Mouse (Mus musculus) activated CD4-positive, CD25-positive, alpha-beta regulatory T cell, adult 4 months (primary cell): Measurements from ENCODE around the gene Cdh15. TPM values are rescaled to one million over a fixed set of nuclear protein-coding genes. Genes with fewer than 3 reads are reported as not detected.

ENCODE experiments used
- ATAC-seq: one replicate; pipeline ENCODE4 v1.8.0; 2017
- polyA plus RNA-seq, 2 experiments: library from polyadenylated mRNA; unstranded; fragments of 100-300 nt; shearing (Covaris generic); gene quantifications; one replicate each; pipeline ENCODE4 v1.2.1; 2017

The Cdh15 gene
- polyA plus RNA-seq, 2 experiments from 2014 or later, result 0.14 to 0.26 TPM

DNA sequence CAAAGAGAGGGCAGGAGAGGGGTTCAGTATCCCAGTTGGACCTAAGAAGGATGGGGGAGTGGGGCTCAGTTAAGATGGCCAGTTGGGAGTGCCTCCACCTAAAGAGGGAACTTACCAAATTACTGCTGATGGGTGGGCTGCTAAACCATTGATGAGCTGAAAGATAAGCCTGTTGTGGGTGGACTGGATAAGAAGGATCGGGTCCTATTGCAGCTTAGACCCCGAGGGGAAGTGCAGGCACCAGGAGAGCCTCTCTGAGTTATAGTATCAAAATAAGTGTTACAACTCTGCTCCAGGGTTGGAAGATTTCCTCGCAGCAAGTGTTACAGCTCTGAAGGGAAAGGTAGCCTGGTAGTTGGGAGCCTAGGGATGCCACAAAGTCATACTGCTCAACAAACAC, 3.6 kb upstream of the Cdh15 start:
- ATAC-seq, result no peak

DNA sequence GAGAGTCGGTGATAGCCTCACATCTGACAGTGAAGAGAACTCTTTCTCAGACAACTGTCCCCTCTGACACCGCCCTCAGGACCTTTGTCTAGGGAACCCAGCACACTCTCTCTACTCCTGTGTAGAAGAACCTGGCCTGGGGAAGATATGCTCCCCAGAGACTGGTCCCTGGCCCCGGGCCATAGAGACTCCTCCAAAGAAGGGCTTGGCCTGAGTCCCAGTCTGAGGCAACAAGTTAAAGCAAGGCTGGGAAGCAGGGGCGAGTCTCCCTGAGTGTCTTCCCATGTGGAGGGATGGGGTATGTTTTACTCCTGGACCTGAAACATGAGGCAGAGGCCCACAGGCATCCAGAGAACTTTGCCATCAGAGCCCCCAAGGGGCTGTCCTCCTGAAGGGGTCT, 2.1 kb upstream of the Cdh15 start:
- no peak for ATAC-seq

DNA sequence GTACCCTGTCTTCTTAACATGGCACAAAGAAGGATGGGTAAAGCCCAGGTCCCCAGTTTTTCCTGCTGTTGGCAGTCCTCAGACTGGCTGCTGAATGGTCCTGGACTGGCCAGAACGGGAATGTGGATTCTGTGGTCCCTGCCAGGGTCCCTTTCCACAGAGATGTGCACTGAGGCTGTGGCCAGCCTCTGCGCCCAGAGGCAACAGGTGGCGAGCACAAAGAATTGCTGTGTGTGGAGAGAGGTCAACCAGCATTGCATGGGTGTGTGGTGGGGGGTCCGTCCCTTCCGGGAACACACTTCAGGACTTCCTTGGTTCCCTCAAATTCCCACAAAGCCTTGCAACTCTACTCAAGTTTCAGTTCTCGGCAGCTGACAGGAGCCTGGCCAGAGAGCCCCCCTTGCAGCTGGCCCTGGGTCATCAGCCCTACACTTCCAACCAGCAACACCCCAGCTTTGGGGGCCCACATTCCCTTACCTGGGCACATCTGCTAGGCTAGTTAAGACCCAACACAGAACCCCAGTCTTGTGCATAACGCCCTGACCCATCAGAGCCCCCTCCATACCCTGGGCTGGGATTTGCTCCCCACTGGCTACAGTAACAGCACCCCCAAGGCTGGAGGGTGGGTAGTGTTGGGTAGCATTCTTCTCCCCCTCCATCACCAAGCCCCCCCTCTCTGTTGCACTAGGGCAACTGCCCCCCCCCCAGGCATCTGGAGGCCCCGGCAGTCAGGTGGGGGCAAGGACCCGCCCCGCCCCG, 1.6 kb downstream of the Cdh15 start:
- ATAC-seq, result no peak

DNA sequence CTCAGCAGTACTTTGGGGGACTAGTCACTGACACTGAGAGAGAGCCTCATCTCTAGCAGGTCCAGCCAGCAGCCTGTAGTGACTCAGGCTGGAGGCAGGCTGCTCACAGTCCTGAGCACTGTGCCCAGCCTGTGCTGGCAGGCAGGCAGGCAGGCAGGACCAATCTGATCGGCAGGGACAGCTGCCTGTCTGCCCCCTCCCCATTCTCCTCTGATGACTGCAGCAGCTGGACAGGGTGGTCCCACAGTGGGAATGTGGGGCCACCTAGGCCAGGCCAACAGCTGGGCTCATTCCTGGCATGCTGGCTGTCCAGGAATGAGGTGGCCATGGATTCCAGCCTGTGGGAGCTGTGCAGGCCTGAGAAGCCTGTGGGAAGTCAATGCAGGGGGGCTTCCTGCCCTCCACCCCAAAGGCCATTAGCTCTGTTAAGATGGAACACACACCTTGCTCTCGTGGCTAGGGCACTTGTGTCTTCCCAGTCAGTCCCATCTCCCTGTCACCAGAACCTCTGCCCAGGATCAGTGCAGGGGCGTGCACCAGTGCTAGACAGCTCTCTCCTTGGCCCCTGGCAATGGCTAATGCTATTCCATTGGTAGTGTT, 3.0 kb downstream of the Cdh15 start:
- ATAC-seq, result no peak

DNA sequence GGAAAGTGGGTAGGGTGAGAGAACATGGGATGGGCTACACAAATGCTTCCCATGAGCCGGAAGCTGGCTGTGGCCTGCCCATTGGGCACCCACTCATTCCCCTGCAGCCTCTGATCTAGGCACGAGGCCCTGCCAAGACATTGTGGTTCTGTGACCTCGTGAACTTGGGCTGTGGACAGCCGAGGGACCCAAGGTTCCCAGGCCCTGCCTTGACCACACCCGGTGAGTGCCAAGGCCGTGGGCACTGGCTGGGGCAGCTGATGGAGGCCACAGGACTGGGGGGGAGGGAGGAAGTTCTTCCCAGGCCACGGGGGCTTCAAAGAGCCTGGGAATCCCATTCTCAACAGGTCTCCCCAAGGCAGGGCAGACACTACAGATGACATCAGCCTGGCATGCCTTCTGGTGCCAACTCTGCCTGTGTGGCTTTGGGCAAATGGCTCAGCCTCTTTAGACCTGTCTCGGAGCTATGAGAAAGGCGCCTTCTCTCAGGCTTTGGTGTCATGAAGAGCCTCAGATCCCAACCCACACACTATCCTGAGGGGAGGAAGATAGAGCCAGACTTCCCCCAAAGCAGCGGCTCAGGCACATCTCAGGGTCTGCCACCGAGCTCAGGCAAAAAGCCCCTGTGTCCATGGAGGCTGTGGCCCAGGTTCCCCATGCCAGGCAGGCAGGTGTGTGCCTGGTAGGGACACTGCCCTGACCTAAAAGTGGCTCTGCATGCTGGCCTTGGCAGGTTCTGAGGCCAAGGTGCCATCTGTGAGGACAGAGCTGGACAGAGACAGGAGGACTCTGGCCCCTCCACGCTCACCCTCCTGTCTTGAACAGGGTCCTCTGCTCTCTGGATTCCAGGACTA, 4.2 kb downstream of the Cdh15 start:
- ATAC-seq, result no peak

DNA sequence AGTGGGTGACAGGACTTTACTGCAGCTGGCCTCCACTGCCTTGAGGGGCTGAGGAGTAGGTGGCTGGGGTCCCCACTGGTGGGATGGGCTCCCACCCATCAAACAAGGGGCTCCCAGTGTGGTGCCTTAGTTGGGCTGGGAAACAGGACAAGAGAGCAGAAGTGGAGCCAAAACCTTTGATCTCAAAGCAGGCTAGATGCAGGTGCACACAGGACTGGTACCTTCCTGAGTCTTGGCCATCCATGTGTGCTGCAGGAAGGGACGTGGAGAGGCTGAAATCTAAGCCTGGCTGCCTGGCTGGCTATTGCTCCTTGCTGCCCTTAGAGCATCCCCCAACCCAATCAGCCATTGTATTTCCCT, 4.8 kb downstream of the Cdh15 start:
- no peak for ATAC-seq

DNA sequence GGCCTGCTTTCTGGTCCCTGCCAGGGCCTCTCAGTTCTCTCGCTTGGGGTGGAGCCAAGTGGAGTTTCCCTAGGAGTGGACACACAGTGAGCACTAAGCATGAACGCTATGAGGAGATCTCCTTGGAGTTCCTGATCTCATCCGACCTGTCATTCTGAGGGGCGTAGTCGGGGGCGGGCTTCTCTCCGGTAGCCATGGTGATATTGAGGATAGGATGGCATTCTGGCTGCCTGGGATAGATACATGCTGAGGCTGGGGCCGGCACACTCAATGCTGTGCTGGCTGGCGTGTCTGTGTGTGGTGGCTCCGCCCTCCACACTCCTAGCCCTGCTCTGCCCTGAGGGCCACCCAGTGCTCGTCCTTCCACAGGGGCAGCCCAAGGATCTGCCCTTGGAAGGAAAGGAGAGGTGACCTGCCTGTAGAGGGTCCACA, 5.6 kb downstream of the Cdh15 start:
- ATAC-seq, result no peak

DNA sequence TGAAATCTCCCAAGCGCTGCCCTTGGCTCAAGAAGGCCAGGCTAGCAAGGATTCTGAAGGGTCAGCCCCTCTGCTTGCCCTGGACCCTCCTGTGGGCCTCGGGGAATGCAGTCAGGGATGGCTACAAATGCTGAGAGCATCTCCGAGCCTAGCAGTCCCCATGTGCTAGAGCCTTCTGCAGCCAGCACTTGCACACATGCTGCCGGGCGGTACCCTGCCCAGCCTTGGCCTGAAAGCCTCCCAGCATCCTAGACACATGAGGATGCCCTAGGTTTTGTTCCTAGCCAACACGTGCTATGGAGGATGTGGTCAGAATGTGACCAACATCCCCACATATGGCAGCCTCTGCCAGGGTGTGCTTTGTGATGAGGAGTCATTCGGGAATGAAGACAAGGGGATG, 6.6 kb downstream of the Cdh15 start:
- ATAC-seq, result no peak

DNA sequence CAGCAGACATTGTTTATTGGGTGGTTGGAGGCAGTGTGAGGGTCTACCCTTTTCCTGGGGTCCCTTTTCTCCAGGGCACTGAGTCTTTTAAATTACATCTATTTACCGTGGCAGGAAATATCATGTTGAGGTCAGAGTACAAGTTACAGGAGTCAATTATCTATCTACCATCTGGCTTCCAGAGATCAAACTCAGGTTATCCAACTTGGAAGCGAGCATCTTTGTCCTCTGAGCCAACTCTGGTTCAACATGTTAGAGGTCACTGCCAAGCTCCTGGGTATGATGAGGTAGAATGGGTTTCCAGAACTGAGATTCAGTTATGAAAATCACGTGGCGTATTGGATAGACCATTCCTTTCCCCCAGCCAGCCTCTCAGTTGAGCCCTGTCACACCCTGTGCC, 7.4 kb downstream of the Cdh15 start:
- no peak for ATAC-seq

DNA sequence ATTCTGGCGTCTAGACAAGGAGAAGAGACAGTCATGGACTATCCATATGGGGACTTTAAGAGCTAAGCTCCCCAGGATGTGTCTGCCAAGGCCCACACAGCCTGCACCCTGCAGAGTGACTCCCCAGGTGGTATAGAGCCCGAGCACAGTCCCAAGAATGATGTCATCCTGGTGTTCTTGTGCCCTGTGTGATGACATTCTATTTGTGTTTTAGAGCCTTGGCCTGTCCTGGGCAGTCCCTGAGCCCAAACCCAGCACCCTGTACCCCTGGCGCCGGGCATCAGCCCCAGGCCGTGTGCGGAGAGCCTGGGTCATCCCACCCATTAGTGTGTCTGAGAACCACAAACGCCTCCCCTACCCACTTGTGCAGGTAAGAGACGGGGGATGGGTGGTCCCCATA, 8.5 kb downstream of the Cdh15 start:
- no peak for ATAC-seq

DNA sequence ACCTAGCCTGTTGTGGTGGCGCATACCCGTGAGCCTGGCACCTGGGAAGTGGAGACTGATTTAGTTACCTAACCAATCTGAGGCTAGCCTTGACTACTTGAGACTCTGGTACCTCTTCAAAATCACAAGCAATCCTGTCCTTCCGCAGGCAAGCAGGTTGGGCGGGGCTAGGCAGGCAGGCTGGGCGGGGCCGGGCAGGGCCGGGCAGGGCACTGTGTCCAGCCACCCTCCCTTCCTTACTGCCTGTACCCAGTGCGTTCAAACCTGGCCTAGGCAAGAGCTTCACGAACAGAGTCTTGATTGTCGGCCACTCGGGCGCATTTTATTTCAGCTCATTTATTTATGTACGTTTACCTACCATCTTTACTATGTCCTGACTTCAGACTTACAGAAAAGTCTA, 12.1 kb downstream of the Cdh15 start:
- ATAC-seq, result no peak

DNA sequence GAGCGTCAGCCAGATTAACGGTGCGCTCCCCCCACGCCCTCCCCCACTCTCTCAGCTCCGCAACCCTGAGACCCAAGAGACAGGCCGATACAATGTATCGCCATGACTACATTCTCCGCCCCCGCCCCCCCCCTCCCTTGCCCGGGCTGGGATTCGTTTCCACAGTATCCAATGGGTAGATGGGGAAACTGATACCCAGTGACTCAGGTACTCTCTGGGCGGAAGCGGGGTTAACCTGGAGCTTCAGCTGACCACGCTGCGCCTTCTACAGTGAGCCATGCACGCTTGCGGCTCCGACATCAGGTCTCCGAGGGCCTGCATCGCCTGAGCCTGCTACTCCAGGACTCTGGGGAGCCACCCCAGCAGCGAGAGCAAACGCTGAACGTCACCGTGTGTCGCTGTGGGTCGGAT, 17.0 kb downstream of the Cdh15 start:
- peak; percentile 38 for ATAC-seq

DNA sequence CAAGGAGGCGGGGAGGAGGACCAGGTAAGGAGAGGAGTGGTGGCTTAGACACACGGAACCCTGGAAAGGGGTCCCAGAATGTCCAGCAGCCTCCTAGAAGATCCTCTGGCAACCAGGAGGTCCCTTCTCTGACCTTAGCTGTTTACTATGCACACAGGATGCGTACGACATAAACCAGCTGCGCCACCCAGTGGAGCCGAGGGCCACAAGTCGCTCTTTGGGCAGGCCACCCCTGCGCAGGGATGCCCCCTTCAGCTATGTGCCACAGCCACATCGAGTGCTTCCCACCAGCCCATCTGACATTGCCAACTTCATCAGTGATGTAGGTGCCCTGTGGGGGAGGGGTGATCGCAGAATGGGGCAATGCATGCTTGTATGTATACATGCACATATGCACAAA, 17.7 kb downstream of the Cdh15 start:
- peak; percentile 58 for ATAC-seq

DNA sequence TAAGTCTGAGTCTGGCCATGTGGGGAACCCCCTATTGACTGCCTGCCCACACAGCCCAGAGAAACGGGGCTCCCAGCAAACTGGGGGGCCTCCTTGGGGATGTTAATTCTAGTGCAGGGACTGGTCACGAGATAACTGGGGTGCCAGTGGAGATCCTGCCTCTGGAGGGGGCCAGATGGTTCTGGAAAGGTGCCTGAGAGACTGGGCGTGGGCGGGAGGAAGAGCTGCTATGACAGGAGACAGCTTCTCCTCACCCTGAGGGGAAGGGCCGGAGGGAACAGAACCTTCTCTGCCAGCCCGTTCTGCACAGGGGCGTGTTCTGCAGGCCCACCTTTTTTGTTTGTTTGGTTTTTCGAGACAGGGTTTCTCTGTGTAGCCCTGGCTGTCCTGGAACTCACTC, 18.5 kb downstream of the Cdh15 start:
- ATAC-seq, result no peak

DNA sequence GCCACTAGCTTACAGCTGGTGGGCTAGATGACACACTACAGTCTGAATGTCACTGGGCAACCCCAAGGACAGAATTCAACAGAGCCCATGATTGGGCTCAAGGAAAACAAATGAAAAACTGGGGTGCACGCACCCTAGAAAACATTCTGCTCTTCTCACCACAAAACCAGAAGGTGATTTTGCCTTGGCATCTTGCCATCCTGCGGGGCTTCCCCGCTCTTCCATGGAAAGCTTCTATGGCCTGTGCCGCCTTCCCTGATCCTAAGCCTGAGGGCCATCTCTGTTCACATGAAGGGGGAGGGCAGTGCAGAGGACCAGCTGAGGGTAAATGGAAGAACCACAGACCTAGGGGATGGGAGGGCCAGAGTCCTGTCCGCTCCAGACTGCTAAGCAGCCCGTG, 20.2 kb downstream of the Cdh15 start:
- no peak for ATAC-seq

DNA sequence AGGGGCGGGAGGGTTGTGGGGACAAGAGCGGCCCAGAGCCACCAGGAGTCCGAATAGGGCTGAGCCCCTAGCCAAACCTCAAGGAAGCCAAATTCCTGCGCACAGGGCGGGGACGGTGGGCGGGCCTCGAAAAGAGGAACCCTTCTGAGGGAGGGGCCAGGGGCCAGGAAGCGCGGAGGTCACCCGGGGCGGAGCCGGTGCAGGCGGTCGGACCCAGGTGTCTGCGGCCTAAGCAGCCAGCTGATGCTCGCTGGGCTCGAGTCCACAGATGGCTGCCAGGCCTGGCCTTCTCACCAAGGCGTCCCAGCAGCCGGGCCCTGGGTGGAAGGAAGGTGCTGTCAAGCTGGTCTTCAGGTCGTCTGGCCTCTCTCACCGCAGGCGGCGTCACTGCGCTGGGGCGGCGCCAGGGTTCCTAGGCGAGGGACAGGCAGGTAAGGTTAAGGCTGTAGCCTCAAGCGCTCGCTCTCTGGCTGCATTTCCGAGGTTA, 22.7 kb downstream of the Cdh15 start:
- peak; percentile 74 for ATAC-seq

DNA sequence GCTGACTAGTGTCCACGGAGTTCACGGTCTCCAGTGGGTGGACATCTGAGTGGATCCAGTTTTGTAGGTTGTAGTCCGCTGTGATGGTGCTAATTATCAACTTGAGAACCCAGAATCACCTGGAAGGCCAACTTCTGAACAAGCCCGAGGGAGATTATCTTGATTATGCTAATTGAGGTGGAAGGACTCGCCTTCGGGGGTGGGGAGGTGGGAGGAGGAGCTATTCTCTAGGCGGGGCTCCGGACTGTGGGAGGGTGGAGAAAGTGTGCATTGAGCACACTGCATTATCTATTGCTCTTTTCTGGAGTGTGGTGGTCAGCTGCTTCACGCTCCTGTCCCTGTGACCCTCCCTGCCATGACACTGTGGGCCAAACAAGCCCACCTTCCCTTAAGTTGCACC, 23.9 kb downstream of the Cdh15 start:
- ATAC-seq, result no peak

DNA sequence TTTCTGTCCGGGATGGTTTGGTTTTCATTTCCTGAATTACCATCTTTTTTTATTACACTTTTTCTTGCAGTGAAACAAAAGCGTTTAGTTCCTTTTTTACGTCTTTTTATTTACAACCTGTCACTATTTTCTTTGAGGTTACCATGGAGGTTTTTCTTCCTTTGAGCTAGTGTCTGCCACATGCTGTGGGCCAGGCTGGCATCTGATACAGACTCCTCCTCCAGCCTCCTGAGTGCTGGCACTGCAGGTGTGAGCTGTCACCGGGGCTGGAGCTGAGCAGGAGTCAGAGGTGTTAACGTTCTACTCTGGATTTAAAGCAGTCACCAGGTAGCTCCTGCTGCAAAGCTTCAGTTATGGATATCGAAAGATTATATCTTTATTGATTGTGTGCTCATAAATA, 25.4 kb downstream of the Cdh15 start:
- no peak for ATAC-seq

DNA sequence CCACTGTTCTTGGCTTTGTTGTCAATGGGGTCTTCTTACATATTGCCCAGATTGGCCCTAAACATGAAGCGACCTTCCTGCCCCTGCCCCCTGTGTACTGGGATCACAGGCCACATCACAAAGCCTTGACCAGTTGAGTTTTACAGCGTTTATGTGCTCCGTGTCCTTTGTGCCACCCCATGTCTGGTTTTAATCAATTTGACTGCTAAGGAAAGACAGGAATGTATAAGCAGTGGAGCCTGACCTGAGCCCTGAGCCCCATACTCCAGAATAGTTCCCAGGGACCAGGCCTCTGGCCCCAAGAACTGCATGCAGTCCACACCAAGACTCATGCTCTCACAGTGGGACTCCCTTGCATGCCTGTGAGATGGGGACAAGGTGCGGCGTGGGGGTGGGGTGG, 27.4 kb downstream of the Cdh15 start:
- ATAC-seq, result no peak

DNA sequence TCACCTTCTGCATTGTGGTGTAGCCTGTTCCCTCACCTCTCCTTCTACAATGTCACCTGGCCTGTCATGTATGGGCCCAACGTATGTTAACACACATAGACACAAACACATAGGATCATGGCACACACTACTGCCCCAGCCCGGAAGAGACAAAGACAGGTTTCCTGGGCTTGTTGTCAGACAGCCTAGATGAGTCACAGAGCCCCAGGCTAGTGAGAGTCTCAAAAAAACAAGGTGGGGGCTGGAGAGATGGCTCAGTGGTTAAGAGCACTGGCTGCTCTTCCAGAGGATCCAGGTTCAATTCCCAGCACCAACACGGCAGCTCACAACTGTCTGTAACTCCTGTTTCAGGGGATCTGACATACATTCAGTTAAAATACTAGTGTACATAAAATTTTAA, 30.5 kb downstream of the Cdh15 start:
- ATAC-seq, result no peak

DNA sequence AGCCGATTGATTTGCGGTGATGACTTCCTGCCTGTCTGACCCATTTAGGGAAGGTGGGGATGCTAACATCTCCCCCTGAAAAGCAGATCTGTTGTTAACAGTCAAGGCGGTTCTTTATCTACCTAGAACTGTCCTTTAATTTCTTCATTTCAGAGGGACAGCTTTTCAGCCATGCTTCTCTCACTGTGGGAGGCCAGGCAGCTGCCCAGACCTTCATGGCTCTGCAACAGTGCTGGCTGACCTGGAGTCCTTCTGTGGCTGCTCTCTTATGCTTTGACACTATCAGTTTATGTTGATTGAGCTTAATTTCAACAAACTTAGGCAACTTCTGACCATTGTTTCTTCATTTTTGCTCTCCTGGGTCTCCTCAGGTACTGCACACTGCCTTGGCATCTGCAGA, 32.5 kb downstream of the Cdh15 start:
- ATAC-seq, result no peak

DNA sequence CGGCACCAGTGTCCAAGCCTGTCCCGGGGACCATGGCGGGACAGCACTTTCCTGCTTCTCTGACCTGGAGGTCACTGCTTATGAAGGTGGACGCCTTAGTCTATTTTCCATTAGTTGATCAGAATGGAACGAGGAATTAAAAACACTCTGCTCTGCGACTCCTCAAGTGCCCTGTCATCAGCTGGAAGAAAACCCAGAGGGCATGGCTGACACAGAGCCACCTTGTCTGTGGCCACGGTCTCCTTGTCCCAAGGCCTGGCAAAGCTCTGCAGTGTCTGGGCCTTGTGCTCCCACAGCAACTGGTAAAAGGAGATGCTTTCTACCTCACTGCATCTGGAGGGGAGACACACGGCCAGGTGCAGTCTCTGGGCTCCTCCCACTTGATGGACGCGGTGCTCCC, 35.9 kb downstream of the Cdh15 start:
- ATAC-seq, result no peak

DNA sequence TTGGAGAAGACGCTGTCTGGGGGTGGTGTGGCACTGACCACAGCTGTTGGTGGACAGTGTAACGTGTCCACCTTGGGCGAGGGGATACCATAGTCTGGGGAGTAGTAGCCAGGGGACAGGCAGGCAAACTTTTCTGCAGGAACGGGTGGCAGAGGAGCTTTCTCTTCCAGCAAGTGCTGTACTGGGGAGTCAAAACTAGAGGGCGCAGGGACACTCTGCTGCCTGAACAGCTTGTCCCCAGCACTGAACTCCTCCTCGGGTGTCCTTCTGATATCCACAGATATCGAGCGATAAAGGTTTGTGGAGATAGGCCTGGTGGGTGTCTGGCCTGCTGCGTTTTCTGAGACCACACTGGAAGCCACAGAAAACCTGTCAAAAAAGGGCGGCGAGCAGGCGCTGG, 43.7 kb downstream of the Cdh15 start:
- no peak for ATAC-seq

DNA sequence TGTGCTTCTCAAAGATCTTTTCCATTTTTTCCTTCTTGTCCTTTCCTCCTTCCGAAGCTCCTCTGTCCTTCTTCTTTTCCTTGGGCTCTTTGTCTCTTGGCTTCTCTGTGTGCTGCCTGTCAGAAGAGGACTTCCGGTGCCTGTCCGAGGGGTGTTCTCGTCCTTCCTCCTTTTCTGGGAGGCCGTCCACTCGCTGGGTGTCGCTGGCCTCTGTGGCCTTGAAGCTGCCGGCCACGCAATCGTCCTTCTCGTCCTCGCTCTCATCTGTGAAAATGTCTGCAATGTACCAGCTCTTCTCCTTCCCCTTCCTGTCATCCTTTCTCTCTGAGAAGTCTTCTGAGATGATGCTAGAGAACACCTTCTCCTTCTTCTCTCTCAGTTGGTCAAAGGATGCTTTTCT, 45.7 kb downstream of the Cdh15 start:
- ATAC-seq, result no peak
